Mouse (Mus musculus) spleen, postnatal 10 days (tissue): ENCODE measurements at regions not wholly inside any gene's neighbourhood (a gene's known extent, or its start where the extent isn't known, plus 50 kb on each side); places are given as distances from the start of the nearest gene placed in this dataset.

Experiments
- DNase-seq, 2 experiments: peaks; one replicate each; pipeline ENCODE4 v3.0.0; 2021 to 2022; ENCODE audit warnings: low spot score in 2 of 2

- no peak for DNase-seq
Measured at GRCm38 (mm10) chr2:178992334-178993116, 449.7 kb upstream of the Cdh4 start.

GRCm38 (mm10) chr2:178997921-178998320 is 444.3 kb upstream of the Cdh4 start:
- no peak for DNase-seq

GRCm38 (mm10) chr2:179000448-179001081 is 441.7 kb upstream of the Cdh4 start:
- DNase-seq = no peak

DNA sequence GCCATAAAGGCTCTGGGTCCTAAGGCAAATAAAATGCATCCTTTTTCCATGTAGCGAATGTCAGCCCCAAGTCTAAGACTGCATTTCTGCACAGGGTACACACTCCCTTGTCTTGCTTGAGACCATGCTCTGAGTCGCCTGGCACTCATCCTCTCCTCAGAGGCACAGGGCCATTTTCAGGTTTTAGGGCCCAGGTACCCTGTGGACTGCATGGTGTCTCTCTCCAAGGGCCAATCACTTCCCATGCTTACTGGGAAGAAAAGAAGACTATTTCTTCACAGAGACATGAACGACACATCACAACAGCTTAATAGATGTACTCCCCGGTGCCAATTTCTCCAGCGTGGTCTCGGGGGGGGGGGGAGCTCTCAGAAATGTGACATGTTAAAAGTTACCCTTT is 434.5 kb upstream of the Cdh4 start:
- no peak for DNase-seq

- no peak for DNase-seq
Measured at GRCm38 (mm10) chr2:179013891-179014593, 428.2 kb upstream of the Cdh4 start.

DNA sequence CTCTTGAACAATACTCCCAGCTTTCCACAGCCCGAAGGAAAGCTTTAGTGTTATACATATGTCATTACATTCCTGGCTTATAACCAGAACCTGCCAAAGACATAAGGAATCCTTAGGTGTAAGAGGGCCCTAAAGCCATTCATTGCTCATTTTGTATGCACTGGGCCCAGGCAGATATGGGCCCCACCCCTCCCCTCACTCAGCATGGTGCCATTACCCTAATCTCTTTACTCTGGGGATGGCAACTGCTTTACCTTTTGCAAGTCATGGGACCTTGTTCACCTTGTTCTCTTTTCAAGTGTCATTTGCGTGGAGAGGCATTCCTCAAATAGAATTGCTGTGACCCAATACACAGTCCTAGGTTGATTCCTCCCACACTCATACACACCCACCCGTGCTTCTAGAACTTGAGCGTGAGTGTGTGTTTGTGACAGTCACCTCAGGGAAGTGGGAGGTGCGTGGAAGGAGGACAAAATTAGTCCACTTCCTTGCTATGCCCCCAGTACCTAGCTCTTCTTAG is 419.5 kb upstream of the Cdh4 start:
- no peak for DNase-seq

GRCm38 (mm10) chr2:179024225-179024624 is 418.0 kb upstream of the Cdh4 start:
- DNase-seq = no peak

GRCm38 (mm10) chr2:179033171-179033570 is 409.1 kb upstream of the Cdh4 start:
- no peak for DNase-seq

GRCm38 (mm10) chr2:179035446-179035845 is 406.8 kb upstream of the Cdh4 start:
- no peak for DNase-seq

DNA sequence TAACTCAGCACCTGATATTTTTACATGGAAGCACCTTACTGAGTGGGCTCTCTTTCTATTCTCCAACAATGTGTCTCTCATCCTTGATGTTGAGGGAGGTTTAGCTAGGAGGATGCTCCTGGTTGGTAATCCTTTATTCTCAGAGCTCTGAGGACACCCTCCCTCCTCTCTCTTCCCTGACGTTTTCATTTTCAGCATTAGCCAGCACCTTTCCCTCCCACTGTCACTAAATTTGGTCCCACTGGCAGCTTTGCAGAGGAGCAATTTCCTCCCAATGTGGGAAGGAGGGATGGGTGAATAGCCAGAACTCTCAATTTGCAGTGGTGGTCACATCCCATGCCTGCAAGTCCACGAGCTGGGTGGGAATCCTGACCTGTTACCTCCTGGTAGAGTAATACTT is 402.5 kb upstream of the Cdh4 start:
- no peak for DNase-seq

DNA sequence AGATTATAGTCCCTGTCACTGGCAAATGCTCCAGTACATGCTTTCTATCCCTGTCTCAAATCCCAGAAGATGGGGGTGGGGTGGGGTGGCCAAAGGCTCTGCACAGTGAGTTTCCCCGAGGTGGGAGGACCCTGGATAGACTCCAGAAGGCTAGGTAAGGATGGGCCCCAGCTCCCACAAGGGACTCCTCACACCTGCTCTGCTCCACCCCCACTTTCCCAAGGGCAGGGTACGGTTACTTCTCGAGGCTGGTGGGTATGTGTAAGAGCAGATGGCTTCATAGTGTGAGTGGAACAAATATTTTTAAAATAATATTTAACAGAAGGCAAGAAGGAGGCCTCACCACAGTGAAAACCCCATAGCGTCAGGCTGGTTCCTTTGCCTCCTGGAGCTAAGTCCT is 398.6 kb upstream of the Cdh4 start:
- DNase-seq = no peak

GRCm38 (mm10) chr2:179045361-179045760 is 396.9 kb upstream of the Cdh4 start:
- no peak for DNase-seq

- DNase-seq = no peak
Measured at GRCm38 (mm10) chr2:179054441-179054840, 387.8 kb upstream of the Cdh4 start.

DNA sequence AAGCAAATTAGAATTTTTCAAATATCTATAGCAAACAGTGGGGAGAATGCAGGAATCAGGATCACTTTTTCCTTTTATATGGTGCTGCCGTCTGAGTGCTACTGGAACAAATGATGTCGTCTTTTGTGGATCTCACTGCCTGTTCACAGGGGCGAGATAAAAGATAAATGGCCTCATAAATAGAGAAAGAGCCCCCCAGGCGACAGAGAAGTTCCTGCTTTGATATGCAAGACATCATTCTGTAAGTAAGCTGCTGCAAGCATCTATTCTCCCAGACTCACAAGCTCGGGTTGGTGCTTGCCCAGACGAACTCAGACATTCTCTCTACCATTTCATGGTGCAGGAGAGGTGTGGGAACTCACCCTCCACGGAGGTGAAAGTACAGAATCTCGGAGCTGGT is 377.6 kb upstream of the Cdh4 start:
- DNase-seq = no peak

GRCm38 (mm10) chr2:179069520-179069919 is 372.7 kb upstream of the Cdh4 start:
- no peak for DNase-seq

DNA sequence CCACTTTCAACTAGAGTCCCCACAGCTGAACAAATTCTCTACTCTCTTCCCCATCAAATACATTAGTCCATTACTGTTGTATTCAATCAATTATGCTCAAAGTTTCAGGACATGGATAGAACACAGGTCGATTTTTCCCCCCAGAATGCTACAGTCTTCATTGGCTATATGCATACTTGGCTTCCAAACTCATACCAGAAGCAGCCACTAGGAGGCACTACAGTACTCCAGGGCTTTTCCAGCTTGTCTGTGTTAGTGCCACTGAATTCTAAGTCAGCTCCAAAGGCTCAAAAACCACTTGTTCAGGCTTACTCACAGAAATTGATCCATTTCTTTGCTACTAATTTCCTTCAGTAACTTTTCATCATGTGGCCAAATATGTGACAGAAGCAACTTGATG is 371.9 kb upstream of the Cdh4 start:
- peak in 1 of 2 experiments; percentile 16 for DNase-seq

DNA sequence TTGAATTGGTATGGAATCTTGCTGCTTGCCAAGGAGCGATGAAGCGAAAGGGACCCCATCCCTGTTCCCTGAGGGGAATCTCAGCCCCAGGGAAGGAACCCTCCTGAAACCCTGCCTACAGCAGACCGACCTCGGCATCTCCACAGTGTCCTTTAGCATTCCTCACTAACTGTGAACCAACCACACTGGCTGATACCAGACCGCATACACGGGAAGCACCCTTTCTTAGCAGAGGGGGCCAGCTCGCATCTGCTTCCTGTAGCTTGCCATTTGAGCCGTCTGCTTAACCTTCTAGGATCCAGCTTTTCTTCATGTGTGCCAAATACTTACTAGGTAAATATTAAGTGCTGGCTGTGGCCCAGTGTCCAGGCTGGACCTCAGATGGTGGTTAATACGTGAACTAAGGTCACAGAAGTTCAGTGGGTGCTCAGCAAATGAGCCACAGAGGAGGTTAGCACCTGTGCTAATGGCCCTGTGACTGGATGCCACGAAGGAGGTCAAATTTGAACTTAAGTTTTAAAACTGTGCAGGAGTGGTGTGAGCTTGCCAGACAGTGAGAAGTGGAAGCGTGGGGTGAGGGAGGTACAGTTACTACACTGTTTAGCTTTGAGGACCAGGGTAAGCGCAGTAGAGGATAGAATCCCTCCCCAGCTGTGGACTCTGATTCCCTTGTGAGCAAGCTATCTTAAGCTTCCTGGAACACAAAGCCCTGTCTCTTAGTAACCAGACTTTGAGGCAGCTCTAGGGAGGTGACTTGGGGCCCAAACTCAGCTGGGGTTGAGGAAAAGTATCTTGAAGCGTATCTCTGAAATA is 361.6 kb upstream of the Cdh4 start:
- DNase-seq = no peak

- DNase-seq = no peak
Measured at GRCm38 (mm10) chr2:179086915-179087314, 355.3 kb upstream of the Cdh4 start.

GRCm38 (mm10) chr2:179091480-179091879 is 350.8 kb upstream of the Cdh4 start:
- DNase-seq = no peak

- no peak for DNase-seq
Measured at GRCm38 (mm10) chr2:179093996-179094395, 348.2 kb upstream of the Cdh4 start.

DNA sequence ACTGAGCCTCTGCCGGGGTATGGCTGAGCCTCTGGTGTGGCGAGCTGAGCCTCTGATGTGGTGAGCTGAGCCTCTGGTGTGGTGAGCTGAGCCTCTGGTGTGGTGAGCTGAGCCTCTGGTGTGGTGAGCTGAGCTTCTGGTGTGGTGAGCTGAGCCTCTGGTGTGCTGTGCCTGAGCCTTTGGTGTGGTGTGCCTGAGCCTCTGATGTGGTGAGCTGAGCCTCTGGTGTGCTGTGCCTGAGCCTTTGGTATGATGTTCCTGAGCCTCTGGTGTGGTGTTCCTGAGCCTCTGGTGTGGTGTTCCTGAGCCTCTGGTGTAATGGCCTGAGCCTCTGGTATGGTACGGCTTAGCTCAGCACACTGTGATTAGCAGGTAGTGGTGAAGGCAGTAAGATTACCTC is 346.2 kb upstream of the Cdh4 start:
- no peak for DNase-seq

GRCm38 (mm10) chr2:179096861-179097260 is 345.4 kb upstream of the Cdh4 start:
- no peak for DNase-seq
